Mouse (Mus musculus): ENCODE data around the gene Rimbp2. TPM values are rescaled to one million over a fixed set of nuclear protein-coding genes. Genes with fewer than 3 reads are reported as not detected.

The Rimbp2 gene
- total RNA-seq, 2 experiments from 2014 or later = 119 to 127 TPM

DNA sequence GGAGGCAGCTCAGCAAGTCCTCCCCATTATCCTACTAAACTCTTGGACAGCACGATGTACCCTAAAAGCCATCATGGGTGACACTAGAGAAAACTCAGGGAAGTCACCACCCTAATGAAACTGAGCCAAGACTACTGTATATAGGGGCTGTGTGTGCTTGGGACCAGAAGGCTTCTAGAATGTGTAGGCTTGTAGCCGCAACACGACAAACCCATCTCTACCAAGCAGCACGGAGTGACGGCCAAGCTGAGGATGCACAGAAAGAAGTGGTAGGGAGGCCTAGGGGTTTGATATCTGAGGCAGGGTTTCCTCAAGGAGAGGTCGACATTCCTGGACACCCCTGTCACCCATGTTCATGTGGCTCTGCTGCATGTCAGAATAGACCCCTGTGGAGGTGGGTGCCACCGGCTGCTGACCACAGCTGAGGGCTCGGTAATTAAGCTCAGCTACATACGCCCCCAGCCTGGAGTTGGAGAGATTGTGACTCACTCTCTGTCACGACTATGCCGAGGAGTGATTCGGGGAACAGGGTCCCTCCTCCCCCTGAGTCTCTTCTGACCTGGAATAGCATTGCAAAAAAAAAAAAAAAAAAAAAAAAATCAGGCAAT, 106.7 kb downstream of the Rimbp2 start:
- peak; percentile 32 to 72 for DNase-seq (ENCODE audit: low spot score in 2 of 2)

DNA sequence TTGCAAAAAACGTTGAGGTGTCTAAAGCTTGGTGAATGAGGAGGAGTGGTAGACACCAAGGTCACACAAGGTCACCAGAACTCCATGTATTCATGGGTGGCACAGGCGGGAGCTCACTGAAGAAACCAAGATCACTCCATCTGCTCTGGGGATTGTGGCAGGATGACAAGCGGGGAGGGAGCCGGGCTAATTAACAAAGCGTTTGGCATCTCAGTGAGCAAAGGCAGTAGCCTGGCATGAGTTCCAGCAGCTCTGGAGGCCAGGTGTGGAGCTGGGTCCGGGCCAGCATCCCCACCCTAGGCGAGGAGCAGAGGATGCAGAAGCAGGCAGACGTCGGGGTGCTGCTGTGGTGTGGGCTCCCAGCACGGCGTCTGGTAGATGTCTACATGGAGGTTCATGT, 108.3 kb downstream of the Rimbp2 start:
- peak; percentile 70 to 85 for DNase-seq (ENCODE audit: low spot score in 2 of 2)

DNA sequence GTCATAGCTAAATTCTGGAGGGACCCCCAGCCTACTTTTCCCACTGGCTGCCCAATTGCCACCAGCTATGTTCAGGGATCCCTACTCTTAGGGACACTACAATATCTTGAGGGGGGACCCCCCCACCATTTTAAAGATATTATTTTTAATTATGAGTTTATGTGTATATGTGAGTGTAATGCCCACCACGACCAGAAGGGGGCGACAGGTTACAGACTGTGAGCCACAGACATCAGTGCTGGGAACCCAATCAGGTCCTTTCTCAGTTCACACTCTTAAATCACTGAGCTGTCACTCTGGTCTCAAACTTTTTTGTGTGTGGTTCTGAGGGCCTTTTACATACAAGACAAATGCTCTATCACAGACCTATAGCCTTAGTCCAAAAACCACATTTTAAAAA, 109.3 kb downstream of the Rimbp2 start:
- DNase-seq (ENCODE audit: low spot score in 2 of 2) = no peak

DNA sequence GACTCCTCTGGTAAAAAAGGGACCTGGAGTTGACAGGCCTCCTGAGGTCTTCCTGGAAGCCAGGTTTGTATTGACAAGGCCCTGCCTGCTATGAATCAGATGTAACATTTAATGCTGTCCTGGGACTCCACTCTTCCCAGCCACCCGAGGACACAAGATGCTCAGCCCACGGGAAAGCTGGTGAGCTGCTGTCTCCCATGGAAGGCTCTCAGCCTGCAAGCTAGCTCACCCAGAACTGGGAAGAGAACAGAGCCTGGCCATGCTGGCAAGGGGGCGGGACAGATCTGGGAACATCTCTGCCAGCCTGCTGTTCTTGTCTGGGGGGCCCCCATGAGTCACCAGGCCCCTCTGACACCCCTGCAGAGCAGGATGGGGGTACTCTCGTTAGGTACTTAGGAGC, 111.7 kb downstream of the Rimbp2 start:
- DNase-seq (ENCODE audit: low spot score in 2 of 2) = peak; percentile 90 to 93

DNA sequence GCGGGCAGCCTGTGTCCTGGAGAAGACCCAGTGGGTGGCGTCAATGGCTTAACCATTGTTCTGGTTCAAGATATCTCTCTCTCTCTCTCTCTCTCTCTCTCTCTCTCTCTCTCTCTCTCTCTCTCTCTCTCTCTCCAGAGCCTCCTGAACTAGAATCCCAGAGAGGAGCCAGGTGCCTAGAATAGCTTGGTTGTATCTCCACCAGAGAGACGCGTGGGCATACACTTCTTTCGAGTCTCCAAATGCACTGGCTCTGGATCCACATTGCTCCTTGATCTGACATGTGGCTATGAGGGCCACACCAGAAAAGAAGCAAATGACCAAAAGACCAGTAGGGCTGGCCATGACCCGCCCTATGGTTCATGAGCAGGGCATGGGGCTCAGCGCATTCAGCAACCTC, 116.2 kb downstream of the Rimbp2 start:
- no peak for DNase-seq (ENCODE audit: low spot score in 2 of 2)

DNA sequence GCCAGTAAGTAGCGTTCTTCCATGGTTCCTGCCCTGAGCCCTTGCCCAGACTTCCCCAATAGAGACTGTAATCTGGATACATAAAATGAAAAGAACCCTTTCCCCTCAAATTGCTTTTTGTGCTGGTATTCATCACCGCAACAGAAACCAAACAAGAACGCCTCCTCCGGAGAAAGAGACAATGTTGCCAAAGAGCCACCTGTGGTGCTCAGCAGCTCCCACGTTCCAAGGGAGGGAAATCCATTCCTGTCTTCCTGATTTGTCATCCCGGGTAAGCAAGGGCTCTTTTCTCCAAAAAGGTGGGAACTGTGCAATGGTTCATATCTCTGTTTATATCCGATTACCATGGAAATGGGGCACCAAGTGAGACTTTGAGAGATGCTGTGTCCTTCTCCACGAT, 119.2 kb downstream of the Rimbp2 start:
- no peak for DNase-seq (ENCODE audit: low spot score in 2 of 2)

DNA sequence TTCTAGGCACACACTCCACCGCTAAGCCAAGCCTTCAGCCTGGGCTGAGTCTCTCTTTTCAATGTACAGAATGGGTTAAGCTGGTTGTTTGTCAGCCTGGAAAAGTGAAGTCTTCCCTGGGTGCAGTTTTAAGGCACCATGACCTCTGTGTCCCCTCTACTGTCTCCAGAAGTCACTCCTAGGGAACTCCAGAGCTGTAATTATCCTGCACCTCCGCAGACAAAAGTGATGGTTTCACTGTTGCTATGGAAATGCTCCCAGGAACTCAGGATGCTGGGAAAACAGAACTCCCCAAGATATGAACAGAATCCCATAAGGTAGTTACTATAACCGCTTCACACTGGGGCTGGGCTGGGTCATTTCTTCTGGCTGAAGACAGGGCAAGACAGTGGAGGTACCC, 130.4 kb downstream of the Rimbp2 start:
- no peak for DNase-seq (ENCODE audit: low spot score in 2 of 2)

DNA sequence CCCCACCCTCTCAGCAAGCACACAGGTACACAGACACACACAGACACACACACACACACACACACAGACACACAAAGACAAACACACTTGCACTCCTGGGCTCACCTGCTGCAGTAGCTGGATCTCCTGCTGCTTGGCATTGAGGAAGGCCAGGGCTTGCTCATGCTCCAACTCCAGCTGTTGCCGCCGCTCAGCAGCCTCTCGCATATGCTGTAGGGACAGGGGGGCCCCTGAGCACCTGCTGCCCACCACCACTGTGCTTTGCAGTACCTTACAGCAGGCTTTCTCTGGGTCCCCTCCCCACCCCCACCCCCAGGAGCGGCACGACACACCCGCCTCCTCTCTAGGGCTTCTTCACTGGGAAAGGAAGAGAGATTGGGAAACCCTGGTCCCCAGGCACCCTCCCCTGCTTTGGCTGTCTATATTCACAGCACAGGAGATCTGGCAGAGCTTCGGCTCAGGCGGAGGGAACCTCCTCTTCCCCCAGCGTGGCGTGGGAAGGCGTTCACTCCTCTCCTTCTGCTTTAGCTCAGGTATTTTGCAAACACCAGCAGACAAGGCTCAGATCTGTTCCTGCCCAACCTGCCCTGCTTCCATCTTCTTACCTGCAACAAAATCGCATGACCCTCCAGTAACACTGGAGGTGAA, 133.5 kb downstream of the Rimbp2 start:
- peak; percentile 48 to 80 for DNase-seq (ENCODE audit: low spot score in 2 of 2)

DNA sequence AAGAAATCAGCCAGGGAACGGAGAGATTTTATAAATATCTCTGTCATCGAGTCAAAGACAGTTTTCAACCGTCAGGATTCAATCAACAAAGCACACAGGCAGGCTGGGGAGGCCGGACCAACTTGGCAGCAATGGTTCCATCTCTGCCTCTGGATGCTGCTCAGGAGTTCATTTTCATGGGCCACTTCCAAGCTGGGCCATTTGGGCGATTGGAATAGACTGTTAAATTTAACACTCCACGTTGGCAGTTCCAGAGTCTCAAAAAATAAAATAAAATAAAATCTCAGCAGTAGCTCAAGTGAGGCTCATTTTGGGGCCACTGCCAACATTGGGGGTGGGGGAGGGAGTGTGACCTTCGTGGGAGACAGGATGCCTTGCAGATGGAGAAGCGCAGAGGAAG, 137.7 kb downstream of the Rimbp2 start:
- DNase-seq (ENCODE audit: low spot score in 2 of 2) = peak; percentile 35 to 58

DNA sequence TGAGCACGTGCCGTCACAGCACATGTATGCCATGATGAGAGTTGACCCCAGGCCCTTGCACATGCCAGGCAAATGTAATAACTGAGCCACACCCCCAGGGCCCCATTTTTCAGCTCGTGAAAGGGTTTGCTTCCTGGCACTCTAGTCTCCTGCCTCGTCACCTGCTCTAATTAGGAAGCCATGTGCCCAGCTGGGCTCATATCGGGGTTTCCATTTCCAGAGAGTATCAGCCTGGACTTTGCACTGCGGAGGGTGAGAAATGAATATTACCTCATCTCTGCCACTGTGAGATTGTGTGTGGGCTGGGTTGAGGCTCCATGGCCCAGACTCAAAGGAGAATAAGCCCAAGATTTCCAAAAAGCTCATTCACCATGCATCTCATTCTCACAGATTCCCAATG, 138.2 kb downstream of the Rimbp2 start:
- no peak for DNase-seq (ENCODE audit: low spot score in 2 of 2)

DNA sequence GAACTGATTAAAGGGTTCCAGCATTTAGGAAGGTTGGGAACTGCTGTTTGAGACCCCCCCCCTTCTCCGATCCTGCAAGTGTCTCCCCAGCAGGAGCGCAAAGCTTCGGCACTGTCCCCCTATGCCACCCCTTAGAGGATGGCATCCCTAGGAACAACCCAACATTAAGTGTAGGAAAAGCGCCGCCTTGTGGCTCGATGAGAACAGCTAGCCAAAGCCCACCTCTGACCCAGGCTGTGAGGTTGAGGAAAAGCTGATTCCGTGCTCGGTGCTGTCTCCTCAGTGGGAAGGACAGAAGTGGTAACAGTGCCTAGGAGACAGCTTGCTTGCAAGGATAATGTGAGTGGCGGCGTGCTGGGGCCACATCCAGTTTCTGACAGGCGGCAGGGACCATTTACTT, 140.2 kb downstream of the Rimbp2 start:
- DNase-seq (ENCODE audit: low spot score in 2 of 2) = no peak

DNA sequence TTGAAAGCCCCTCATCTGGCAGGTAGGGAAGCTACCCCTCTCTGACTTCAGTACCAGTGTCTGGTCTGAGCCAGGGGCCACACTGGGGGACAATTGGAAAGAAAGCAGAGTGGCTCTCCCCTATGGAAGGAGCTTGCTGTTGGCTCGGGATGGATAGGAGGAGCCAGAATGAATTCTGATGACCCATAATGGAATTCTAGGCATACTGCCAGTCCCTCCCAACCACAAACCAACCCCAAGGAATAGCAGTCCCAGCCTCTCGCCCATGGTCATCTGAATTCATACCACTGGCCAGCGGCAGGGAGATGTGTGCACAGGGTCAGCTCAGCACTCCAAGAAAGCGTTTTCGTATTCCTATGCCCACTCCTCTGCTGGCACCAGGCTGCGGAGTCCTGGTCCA, 141.9 kb downstream of the Rimbp2 start:
- DNase-seq (ENCODE audit: low spot score in 2 of 2) = no peak

DNA sequence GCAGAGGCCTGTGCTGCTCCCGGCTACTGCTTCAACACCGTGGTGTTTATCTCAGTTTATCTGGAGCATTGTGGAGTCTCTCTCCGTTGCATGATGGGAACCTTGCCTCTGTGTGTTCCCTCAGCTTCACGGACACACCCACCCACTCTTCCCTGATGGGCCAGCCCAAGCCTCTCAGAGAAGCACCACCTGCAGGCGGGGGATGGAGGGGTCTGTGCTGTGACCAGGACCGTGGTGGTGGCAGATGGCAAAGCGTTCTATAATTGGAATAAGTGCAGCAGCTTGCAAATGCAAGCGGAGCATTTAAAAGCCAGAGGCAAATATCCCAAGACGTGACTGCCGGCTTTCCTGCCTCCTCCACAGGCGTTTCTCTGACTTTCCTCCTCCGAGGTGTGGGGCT, 143.3 kb downstream of the Rimbp2 start:
- DNase-seq (ENCODE audit: low spot score in 2 of 2) = peak; percentile 85 to 90

DNA sequence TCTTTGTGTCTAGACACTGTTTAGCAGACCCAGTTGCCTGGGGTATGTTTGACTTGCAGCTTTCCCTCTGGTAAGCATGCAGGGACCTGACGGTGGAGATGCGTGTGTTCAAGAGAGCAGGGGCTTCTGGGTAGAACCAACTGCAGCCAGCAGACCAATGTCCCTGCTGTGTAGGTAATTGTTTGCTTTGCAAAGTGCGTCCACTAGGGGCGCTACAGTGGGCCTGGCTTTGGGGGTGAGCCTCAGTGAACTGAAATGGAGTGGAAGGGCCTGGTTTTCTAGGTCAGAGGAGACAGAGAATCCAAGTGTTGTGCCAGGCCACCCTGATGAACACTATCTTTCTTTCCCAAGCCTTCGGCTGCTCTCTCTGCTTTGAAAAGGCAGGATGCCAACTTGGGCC, 143.9 kb downstream of the Rimbp2 start:
- DNase-seq (ENCODE audit: low spot score in 2 of 2) = peak in 1 of 2 experiments; percentile 42

DNA sequence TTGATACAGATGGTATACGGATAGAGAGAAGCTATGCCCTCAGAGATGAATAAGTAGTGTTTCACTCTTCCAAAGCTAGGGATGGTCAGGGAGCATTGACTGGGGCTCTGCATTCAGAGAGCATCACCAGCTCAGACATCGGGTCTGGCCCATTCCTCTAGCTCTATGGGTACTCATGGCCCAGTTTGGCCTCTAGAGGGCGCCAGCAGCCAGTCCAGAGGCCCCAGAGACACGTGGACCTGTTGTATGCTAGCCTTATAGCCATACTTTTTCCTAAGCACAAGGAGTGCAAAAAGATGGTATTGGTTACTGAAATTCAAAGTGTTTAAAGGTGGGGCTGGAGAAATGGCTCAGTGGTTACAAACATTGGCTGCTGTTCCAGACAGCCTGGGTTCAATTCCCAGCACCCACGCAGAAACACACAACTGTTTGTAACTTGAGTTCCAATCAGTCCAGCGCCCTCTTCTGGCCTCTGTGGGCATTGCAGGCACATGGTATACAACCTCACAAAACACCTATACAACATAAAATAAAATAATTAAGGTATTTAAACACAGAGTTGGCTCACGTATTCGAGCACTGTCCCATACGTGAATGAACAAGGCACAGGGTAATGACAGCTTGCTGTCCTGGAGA, 144.6 kb downstream of the Rimbp2 start:
- no peak for DNase-seq (ENCODE audit: low spot score in 2 of 2)

DNA sequence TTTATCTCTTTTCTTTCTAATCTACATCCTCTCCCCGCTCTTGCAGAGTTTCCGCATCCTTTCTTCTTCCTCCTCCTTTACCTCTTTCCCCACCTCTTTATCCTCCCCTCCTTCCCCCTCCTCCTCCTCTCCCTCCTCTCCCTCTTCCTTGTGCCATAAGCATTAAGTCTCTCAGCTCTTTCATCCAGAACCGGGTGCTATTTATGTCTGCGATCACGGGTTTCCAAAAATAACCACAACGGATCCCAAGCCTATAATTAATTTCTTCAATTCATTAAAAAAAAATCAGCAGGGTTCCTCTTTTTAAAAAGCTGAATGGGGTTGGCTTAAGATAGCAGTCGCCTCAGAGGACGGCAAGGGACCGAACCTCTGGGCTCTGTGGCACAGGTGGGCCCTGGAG, 145.9 kb downstream of the Rimbp2 start:
- DNase-seq (ENCODE audit: low spot score in 2 of 2) = no peak

DNA sequence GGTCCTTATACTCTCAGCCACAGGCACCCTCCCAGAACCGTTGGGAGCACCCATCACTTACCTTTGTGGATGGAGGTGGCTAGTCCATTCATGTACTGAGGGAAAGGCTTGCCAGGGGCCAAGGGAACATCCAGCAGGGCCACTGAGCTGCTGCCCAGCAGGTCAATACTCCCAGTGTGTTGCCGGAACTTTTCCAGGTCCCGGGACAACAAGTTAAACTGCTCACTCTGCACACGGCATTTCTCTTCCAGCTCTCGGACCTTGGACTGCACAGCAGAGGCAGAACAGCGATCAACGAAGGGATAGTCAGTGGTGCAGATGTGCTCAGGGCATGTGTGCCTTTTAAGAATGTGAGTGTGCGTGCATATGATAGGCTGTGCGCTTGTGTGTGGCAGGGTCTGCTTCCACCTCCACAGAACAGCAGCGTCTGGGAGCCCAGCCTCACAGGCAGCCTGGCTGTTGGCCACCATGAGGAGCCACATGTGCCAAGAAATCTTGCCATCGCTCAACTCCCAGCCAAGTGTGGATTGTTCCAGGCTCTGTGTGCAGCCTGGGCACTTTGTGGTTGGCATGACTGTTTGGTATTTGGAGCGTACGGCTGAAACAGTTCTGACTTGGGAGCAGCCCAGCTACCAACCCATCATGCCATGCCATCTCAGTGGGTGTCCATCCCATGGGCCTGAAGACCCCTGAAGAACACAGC, 146.8 kb downstream of the Rimbp2 start:
- DNase-seq (ENCODE audit: low spot score in 2 of 2) = peak; percentile 87 to 92

DNA sequence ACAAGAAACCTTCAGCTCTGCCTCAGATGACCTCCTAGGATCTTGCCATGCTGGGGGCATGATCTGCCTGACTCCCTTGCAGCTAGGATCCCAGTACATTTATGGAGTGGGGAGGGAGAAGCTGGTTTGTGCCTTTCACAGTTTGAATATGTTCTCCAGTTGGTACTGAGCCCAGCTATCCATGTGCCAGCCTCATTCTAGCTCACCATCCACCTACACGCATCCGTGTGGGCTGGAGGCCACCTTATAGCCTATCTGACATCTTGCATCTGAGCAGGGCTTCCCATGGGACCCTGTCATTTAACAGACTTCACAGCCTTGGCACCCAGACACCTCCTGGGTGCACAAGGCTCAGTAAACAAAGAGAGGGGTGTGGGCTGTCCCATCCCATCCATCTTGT, 148.2 kb downstream of the Rimbp2 start:
- peak in 1 of 2 experiments; percentile 76 for DNase-seq (ENCODE audit: low spot score in 2 of 2)

DNA sequence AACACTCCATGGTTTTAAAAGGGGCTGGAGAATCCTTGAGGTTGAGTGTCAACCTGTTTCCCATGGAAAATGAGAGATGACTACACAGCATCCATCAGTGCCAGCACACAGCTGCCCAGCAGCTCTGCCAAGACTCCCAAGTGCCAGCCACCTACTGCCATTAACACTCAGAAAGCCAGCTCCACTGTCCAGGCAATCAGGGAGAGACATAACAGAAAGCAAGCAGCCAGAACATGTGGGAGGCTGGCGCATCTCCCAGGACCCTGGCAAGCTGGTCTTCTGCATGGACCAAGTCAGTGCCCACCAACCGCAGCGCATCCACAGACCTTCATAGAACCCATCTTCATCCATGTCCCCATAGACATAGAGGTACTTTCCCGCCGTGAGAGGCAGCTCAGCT, 152.7 kb downstream of the Rimbp2 start:
- no peak for DNase-seq (ENCODE audit: low spot score in 2 of 2)

DNA sequence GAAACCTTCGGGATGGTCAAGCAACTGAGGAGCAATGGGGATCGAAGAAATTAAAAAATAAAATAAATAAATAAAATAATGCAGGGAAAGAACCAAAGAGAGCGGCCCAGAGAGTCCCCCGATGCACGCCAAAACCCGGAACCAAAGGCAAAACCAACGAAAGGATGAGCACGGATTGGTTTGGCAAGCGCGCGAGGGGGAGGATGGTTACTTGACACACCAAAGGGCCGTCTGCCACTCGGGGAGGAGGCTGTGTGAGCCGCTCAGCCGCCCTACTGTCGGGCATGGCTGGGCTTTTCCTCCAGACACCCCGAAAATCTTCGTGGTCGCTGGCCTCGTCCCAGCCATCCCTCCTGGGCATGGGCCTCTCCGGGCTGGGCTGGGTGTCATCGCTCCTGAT, 171.7 kb downstream of the Rimbp2 start:
- DNase-seq (ENCODE audit: low spot score in 2 of 2) = no peak

DNA sequence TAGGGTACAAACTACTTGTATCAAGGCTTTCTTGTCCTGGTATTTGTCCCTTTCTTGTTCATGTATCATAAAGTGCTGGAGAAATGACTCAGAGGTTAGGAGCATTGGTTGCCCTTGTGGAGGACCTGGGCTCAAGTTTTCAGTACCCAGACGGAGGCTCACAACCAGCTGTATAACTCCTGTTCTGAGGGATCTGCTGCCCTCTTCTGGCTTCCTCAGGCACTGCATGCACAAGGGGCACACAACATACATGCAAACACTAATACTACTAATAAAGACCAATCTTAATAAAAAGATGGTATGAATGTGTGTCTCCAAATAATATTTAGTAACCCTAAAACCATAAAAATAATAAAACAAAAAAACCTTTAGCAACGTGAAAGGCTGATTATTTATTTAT, 176.9 kb downstream of the Rimbp2 start:
- no peak for DNase-seq (ENCODE audit: low spot score in 2 of 2)

DNA sequence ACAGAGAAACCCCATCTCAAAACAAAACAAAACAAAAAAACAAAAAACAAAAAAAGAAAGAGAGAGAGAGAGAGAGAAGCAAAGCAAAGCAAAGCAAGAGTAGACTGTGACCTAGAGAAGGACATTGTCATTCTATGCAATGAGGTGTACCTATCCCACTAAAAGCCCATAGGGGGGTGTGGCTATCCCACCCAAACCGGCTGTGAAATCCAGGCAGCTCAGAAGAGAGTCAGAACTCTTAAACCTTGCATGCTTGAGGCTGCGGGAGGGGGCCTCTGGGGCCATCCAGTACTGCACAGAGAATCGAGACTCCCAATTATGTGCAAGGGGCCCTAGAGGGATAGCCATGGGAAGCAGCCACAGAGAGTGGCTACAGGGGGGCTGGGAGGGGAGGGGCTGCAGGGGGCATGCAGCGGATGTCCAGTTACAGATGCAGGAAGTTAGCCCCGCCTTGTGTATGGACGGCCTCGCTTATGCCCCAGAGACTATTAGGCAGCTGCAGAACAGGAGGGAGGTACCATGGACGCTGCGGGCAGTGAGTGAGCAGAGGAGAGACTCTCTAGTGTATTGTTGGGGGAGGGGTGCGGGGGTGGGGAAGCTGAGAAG, 184.2 kb downstream of the Rimbp2 start:
- DNase-seq (ENCODE audit: low spot score in 2 of 2) = no peak
